Mouse (Mus musculus): ENCODE data around the gene Gm5114. TPM values are rescaled to one million over a fixed set of nuclear protein-coding genes. Genes with fewer than 3 reads are reported as not detected.
"Not testable (repeated sequence)": the region's sequence is repeated elsewhere in the genome, so short reads cannot be mapped to it uniquely, and the experiment has no call there.

Gene Gm5114
- total RNA-seq (2017) = not detected in 2 replicates

DNA sequence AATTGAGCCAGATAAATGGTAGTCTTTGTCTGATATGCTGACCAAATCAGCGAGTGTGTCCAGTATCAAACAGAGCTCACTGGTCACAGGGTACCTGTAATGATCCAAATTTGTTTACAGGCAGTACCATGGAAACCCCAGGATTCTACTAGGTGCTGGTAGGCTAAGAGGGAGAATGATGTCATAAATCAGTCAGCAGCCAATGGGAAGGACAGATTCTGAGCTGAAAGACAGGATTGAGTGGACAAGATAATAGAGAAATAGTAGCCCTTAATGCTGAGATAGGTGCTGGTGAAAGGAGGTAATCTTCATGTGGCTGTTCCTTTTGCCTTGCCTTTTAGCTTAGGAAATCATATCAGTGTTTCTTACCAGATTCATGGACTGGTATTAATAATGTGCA lies at the start of gene Gm5114:
Gene Gm5114, minus strand, starts transcription at position 101 of the 400 bp plus-strand sequence.
- ATAC-seq (ENCODE audit: extremely low read depth, insufficient number of reproducible peaks, low FRiP score, poor library complexity, severe bottlenecking) = not testable (repeated sequence)

DNA sequence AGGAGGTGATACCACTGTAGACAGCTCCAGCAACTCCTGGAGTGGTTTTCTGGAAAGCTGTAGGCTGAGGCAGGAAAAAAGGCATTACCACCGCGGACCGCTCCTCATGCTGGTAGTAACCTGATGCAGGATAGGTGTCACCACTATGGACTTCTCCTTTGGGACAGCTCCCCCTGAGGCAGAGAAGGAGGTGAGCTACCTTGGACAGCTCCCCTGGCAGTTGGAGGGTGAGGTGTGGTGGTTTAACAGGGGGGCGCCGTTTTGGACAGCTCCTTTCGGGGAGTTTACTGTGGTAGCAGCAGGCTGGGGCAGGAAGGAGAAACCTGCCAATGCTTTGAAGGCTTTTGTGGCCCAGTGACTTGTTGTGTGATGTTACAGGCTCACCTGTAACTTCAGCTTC lies 42.8 kb upstream of the Gm5114 start:
- ATAC-seq (ENCODE audit: extremely low read depth, insufficient number of reproducible peaks, low FRiP score, poor library complexity, severe bottlenecking) = no peak

DNA sequence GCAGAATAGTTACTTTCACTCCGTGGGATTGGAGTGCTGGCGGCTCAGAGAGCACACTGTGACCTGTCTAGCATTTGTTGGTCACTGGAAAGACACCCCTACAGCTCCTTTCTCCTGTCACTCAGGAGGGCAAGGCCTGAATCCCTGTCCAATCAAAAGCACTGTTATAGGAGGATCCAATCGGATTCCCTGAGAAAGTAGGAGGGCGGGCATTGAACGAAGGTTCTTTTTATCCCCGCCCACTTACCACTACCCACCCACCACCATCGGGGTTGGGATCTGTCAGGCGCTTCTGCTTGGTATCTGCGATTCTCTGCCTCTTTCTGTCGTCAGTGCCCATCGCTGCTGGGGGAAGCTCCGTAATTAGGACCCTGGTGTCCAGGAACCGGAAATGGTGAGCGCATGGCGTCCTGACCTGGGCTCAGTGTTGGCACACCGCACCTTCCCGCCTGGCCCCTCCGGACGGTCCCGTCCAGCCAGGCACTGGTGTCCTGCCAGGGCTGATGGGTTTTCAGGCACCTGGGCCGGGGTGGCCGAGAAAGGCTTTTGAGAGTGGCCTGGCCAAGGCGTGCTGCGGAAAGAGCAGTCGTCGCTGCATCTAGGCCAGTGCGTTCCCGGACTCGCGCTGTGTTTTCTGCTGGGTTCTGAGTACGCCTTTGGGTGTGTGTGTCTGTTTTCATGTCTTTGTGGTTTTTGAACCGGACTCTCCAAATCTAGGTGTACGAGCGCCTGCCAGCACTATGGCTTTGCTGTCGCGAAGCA lies 36.5 kb upstream of the Gm5114 start:
- peak; percentile 81 for ATAC-seq (ENCODE audit: extremely low read depth, insufficient number of reproducible peaks, low FRiP score, poor library complexity, severe bottlenecking)

DNA sequence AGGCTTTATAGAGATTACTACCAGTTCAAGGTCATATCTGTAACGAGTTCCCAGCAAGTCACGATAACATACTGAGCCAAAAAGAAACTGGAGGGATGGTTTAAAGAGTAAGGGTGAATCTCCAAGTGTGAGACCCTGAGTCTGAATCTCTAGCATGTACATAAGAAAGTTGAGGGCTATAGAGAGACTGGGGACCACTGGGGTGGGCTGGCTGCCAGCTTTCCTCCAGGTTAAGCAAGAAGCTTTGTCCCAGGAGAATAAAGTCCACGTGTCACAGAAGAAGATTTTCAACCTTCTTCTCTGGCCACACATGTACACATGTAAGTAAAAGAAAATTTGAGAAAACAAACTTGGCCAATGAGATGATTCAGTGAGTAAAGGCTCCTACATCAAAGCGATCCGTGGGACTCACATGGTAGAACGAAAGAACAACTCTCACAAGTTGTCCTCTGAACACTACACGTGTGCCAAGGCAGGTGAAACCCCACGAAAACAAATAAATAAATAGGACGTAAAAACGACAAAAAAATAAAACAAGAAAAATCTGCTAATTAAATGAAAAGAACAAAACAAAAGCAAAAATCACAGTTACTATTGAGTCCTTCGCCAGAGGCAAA lies 35.8 kb upstream of the Gm5114 start:
- no peak for ATAC-seq (ENCODE audit: extremely low read depth, insufficient number of reproducible peaks, low FRiP score, poor library complexity, severe bottlenecking)

DNA sequence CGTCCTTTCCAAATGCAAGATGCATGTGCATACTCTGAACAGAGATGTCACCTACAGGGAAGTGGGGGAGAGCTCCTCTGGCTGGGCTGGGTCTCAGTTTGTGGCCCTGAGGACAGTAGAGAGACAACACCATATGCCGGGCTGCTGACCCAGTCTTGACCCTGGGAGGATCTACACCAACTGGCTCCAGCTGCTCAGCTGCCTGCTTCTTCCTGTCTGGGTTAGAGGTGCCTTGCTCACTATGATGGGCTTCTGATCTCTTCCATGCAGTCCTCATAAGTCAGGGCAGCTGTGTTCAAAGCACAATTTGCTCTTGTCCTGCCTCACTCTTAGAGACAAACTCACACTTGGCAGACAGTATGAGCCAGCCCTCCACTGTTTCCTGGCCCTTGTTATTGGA lies 28.3 kb upstream of the Gm5114 start:
- ATAC-seq (ENCODE audit: extremely low read depth, insufficient number of reproducible peaks, low FRiP score, poor library complexity, severe bottlenecking) = no peak

DNA sequence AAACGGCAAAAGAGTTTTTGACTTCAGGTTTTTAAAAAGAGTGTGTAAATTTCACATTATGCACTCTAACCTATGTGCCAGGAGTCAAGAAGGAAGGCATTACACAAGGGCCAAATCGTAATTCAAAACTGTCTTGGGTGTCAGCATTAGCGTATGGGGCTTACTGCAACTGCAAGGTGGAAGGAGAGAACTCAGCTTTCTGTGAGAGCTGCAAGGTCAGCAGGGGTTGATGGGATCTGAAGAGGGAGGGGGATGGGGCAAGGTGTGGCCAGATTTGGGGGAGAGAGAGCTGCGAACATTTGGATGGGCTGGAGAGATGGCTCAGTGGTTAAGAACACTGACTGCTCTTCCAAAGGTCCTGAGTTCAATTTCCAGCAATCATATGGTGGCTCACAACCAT lies 27.4 kb upstream of the Gm5114 start:
- no peak for ATAC-seq (ENCODE audit: extremely low read depth, insufficient number of reproducible peaks, low FRiP score, poor library complexity, severe bottlenecking)

Other genes with a start within 250 kb of the Gm5114 start
- gene Zfp619, start 104.6 kb upstream of the Gm5114 start, total RNA-seq (2017) = 7.0 and 7.2 TPM in 2 replicates

All from neutrophil, adult 5-6 weeks (primary cell).